Mouse (Mus musculus): ENCODE data around the gene Pate1. TPM values are rescaled to one million over a fixed set of nuclear protein-coding genes. Genes with fewer than 3 reads are reported as not detected.
A peak's percentile ranks its signal among the peaks of the same experiment; 100 is the strongest.

Gene Pate1
- total RNA-seq (2021) (not detected), polyA plus RNA-seq (2012; rRNA removed) (not detected in 2 replicates)
- long read RNA-seq: 0 reads

DNA sequence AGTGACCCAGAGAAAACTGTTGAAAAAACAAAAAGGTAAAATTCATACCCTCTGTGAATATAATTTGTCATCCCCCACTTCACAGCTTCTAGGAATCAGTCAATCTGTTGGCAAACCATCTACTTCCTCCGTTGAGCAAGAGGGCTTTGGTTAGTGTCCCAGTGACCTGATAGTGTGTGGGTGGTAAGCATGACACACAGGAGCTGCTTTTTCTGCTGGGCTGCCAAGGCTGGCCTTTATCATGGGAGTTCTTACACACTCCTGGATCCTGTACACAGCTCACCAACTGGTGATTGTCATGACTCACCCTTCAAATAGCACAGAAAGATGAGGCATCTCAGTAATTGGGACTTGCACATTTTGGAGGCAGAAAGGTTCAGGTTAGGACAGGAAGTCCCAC is at the start of gene Pate1:
Gene Pate1, minus strand, starts transcription at position 378 of the 400 bp plus-strand sequence.
- Histone ChIP-seq H3K27ac (no peak within 1 kb of the TSS), H3K9ac (ENCODE audit: low read depth, low read length) (no peak within 1 kb of the TSS), H3K4me1 (ENCODE audit: control insufficient read depth, insufficient read depth, low read length) (no peaks in the 10 kb centered on the region), H3K36me3 (ENCODE audit: control insufficient read depth, insufficient read depth, low read length) (no peaks in the 10 kb centered on the region), H3K27me3 (ENCODE audit: control insufficient read depth, insufficient read depth, low read length) (no peaks in the 10 kb centered on the region), H3K4me3 (no peak within 1 kb of the TSS), H3K79me2 (replicated peaks; ENCODE audit: control insufficient read depth, insufficient read depth, low read length) (no peaks in the 10 kb centered on the region)
- no peak for TF ChIP-seq EP300 (IDR thresholded peaks at IDR 0.05; ENCODE audit: insufficient read depth, low read depth, low read length)
- no peak for TF ChIP-seq POLR2A (IDR thresholded peaks at IDR 0.05; ENCODE audit: insufficient read depth, low read depth, low read length)
- no peak for TF ChIP-seq CTCF (IDR thresholded peaks at IDR 0.05)
- no peak for DNase-seq
- WGBS: 25% methylated on average over 1 of the region's 1 CpGs
- intact Hi-C loops (cut with DNase I): no loop called here

DNA sequence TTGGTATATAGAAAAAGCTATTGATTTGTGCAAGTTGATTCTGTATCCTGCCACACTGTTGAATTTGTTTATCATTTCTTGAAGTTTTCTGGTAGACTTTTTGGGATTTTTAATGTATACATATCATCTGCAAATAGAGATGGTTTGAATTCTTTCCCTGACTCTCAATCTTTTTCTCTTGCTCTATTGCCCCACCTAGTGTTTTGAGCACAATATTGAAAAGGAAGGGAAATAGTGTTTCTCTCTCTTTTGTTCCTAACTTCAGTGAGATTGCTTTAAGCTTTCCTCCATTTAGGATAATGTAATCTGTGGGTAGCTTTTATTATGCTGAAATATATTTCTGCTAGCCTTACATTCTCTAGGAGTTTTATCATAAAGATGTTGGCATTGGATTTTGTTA is 20.1 kb upstream of the Pate1 start:
- Histone ChIP-seq H3K36me3 (ENCODE audit: control insufficient read depth, insufficient read depth, low read length) (no peaks in the 10 kb centered on the region), H3K9ac (ENCODE audit: low read depth, low read length) (no peak overlapping the region), H3K4me3 (no peak overlapping the region), H3K27ac (no peak overlapping the region), H3K79me2 (replicated peaks; ENCODE audit: control insufficient read depth, insufficient read depth, low read length) (no peaks in the 10 kb centered on the region), H3K27me3 (ENCODE audit: control insufficient read depth, insufficient read depth, low read length) (no peaks in the 10 kb centered on the region), H3K4me1 (ENCODE audit: control insufficient read depth, insufficient read depth, low read length) (no peaks in the 10 kb centered on the region)
- TF ChIP-seq CTCF (IDR thresholded peaks at IDR 0.05): peak; percentile 50
- TF ChIP-seq POLR2A (IDR thresholded peaks at IDR 0.05; ENCODE audit: insufficient read depth, low read depth, low read length): no peak
- DNase-seq: no peak
- intact Hi-C loops (cut with DNase I): no loop called here

DNA sequence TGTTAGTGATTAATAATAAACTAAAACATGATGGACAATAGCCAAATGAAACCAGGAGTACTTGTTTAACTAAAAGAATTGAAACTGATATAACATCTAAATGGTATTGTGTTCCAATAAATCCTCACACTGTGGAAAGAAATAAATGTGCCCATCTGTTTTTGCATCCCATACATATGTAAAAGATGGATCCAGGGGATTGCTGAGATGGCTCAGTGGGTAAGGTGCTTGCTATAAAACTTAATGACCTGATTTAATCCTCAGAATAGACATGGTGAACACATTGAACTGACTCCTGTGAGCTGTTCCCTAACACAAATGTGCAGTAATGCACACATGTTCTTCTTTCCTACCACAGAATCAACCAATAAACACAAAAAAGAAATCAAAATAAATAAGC is 4.7 kb upstream of the Pate1 start:
- no peak for DNase-seq
- no peaks in the 10 kb centered on the region for H3K36me3 ChIP-seq (ENCODE audit: control insufficient read depth, insufficient read depth, low read length)
- no peaks in the 10 kb centered on the region for H3K27me3 ChIP-seq (ENCODE audit: control insufficient read depth, insufficient read depth, low read length)
- H3K4me3 ChIP-seq: no peak overlapping the region
- intact Hi-C loops (cut with DNase I): no loop called here
- H3K4me1 ChIP-seq (ENCODE audit: control insufficient read depth, insufficient read depth, low read length): no peaks in the 10 kb centered on the region
- no peak for TF ChIP-seq EP300 (IDR thresholded peaks at IDR 0.05; ENCODE audit: insufficient read depth, low read depth, low read length)
- TF ChIP-seq CTCF (IDR thresholded peaks at IDR 0.05): no peak
- no peak for TF ChIP-seq POLR2A (IDR thresholded peaks at IDR 0.05; ENCODE audit: insufficient read depth, low read depth, low read length)
- no peak overlapping the region for H3K9ac ChIP-seq (ENCODE audit: low read depth, low read length)
- H3K27ac ChIP-seq: no peak overlapping the region
- H3K79me2 ChIP-seq (replicated peaks; ENCODE audit: control insufficient read depth, insufficient read depth, low read length): no peaks in the 10 kb centered on the region

DNA sequence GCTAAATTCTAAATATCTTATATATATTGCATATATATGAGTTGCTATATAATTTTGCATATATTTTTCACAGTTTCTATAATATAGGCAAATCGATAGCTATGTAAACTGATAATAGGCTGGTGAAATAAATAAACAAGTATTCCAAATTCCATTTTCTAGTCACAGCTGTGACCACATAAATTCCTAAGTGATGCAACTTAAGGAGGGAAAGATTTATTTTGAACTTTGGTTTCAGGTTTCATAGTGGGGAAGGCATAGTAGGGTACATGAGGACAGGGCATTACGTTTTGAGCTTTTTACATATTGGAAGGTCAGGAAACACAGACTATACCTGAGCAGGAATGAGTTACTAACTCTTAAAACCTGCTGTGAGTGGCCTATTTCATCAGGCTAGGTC is 13.6 kb downstream of the Pate1 start:
- H3K4me3 ChIP-seq: no peak overlapping the region
- H3K27ac ChIP-seq: no peak overlapping the region
- no peak overlapping the region for H3K9ac ChIP-seq (ENCODE audit: low read depth, low read length)
- H3K27me3 ChIP-seq (ENCODE audit: control insufficient read depth, insufficient read depth, low read length): no peaks in the 10 kb centered on the region
- TF ChIP-seq POLR2A (IDR thresholded peaks at IDR 0.05; ENCODE audit: insufficient read depth, low read depth, low read length) (no peak), EP300 (IDR thresholded peaks at IDR 0.05; ENCODE audit: insufficient read depth, low read depth, low read length) (no peak), CTCF (IDR thresholded peaks at IDR 0.05) (no peak)
- intact Hi-C loops (cut with DNase I): no loop called here
- WGBS: 74% methylated on average over 2 of the region's 2 CpGs
- H3K79me2 ChIP-seq (replicated peaks; ENCODE audit: control insufficient read depth, insufficient read depth, low read length): no peaks in the 10 kb centered on the region
- H3K4me1 ChIP-seq (ENCODE audit: control insufficient read depth, insufficient read depth, low read length): no peaks in the 10 kb centered on the region
- no peak for DNase-seq
- no peaks in the 10 kb centered on the region for H3K36me3 ChIP-seq (ENCODE audit: control insufficient read depth, insufficient read depth, low read length)

DNA sequence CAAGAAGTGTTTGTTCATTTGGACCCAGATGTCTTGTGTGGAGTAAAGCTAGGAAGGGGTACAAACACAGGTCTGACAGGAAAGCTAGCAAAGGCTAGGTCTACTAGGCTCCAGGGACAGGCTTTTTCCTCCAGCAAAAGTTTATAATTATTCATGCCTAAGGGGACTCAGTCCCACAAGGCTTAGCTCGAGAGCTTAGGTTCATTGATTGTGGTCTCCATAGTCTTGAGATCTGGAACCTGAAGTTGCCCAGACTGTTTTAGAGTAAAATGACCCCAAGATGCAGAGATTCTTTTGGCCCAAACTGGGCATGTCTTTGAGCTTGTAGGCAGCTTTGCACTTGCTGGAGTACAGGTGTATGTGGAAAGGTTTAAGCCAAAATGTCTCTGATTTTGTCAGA is 39.1 kb downstream of the Pate1 start, which contains the start of gene Pate3:
Gene Pate3, minus strand, starts transcription at position 101 of the 400 bp plus-strand sequence.
- TF ChIP-seq POLR2A (IDR thresholded peaks at IDR 0.05; ENCODE audit: insufficient read depth, low read depth, low read length) (no peak), EP300 (IDR thresholded peaks at IDR 0.05; ENCODE audit: insufficient read depth, low read depth, low read length) (no peak), CTCF (IDR thresholded peaks at IDR 0.05) (no peak)
- no peaks in the 10 kb centered on the region for H3K79me2 ChIP-seq (replicated peaks; ENCODE audit: control insufficient read depth, insufficient read depth, low read length)
- no peaks in the 10 kb centered on the region for H3K27me3 ChIP-seq (ENCODE audit: control insufficient read depth, insufficient read depth, low read length)
- no peak within 1 kb of the TSS for H3K4me3 ChIP-seq
- intact Hi-C loops (cut with DNase I): no loop called here
- H3K36me3 ChIP-seq (ENCODE audit: control insufficient read depth, insufficient read depth, low read length): no peaks in the 10 kb centered on the region
- no peaks in the 10 kb centered on the region for H3K4me1 ChIP-seq (ENCODE audit: control insufficient read depth, insufficient read depth, low read length)
- no peak within 1 kb of the TSS for H3K9ac ChIP-seq (ENCODE audit: low read depth, low read length)
- DNase-seq: no peak
- 53% methylated on average over 1 of the region's 1 CpGs for WGBS
- no peak within 1 kb of the TSS for H3K27ac ChIP-seq

Other genes with a start within 250 kb of the Pate1 start
- gene Gm1113, start 169.1 kb downstream of the Pate1 start, total RNA-seq (2021): not detected
- not detected in 2 replicates for gene Gm1113, start 169.1 kb downstream of the Pate1 start, polyA plus RNA-seq (2012; rRNA removed)
- gene Ddx25, start 128.9 kb downstream of the Pate1 start, total RNA-seq (2021): not detected
- gene Ddx25, start 128.9 kb downstream of the Pate1 start, polyA plus RNA-seq (2012; rRNA removed): 0.04 and 0.06 TPM in 2 replicates
- 1 to 10 TPM; 6.0 to 6.3 TPM for gene Pus3, start 128.8 kb downstream of the Pate1 start, total RNA-seq (2021)
- 1.8 and 4.1 TPM in 2 replicates for gene Pus3, start 128.8 kb downstream of the Pate1 start, polyA plus RNA-seq (2012; rRNA removed)
- not detected for gene Pate2, start 117.1 kb downstream of the Pate1 start, total RNA-seq (2021)
- gene Pate2, start 117.1 kb downstream of the Pate1 start, polyA plus RNA-seq (2012; rRNA removed): 0.06 TPM in 1 of 2 replicates, not detected in the other
- 1 to 10 TPM; 1.5 to 2.0 TPM for gene Hyls1, start 117.0 kb downstream of the Pate1 start, total RNA-seq (2021)
- gene Hyls1, start 117.0 kb downstream of the Pate1 start, polyA plus RNA-seq (2012; rRNA removed): 0.68 and 1.3 TPM in 2 replicates
- gene Pate4, start 75.4 kb downstream of the Pate1 start, total RNA-seq (2021): not detected
- not detected in 2 replicates for gene Pate4, start 75.4 kb downstream of the Pate1 start, polyA plus RNA-seq (2012; rRNA removed)
- gene Pate3, start 39.2 kb downstream of the Pate1 start, total RNA-seq (2021): not detected
- gene Pate3, start 39.2 kb downstream of the Pate1 start, polyA plus RNA-seq (2012; rRNA removed): not detected in 2 replicates
- not detected for gene Gm17677, start 53.7 kb upstream of the Pate1 start, total RNA-seq (2021)
- not detected in 2 replicates for gene Gm17677, start 53.7 kb upstream of the Pate1 start, polyA plus RNA-seq (2012; rRNA removed)
- gene Gm17727, start 90.7 kb upstream of the Pate1 start, total RNA-seq (2021): not detected
- not detected in 2 replicates for gene Gm17727, start 90.7 kb upstream of the Pate1 start, polyA plus RNA-seq (2012; rRNA removed)
- not detected for gene Gm27235, start 102.7 kb upstream of the Pate1 start, total RNA-seq (2021)
- gene Gm27235, start 102.7 kb upstream of the Pate1 start, polyA plus RNA-seq (2012; rRNA removed): not detected in 2 replicates
- not detected for gene D730048I06Rik, start 102.7 kb upstream of the Pate1 start, total RNA-seq (2021)
- gene D730048I06Rik, start 102.7 kb upstream of the Pate1 start, polyA plus RNA-seq (2012; rRNA removed): not detected in 2 replicates
- not detected for gene 9230110F15Rik, start 156.8 kb upstream of the Pate1 start, total RNA-seq (2021)
- not detected in 2 replicates for gene 9230110F15Rik, start 156.8 kb upstream of the Pate1 start, polyA plus RNA-seq (2012; rRNA removed)
- not detected for gene 9230113P08Rik, start 221.0 kb upstream of the Pate1 start, total RNA-seq (2021)
- gene 9230113P08Rik, start 221.0 kb upstream of the Pate1 start, polyA plus RNA-seq (2012; rRNA removed): not detected in 2 replicates